Mouse (Mus musculus): ENCODE measurements around the gene Atp8b2. TPM values are rescaled to one million over a fixed set of nuclear protein-coding genes. Genes with fewer than 3 reads are reported as not detected.

Gene Atp8b2
- total RNA-seq, 2 experiments from 2014 or later, result 0.96 to 7.8 TPM

DNA sequence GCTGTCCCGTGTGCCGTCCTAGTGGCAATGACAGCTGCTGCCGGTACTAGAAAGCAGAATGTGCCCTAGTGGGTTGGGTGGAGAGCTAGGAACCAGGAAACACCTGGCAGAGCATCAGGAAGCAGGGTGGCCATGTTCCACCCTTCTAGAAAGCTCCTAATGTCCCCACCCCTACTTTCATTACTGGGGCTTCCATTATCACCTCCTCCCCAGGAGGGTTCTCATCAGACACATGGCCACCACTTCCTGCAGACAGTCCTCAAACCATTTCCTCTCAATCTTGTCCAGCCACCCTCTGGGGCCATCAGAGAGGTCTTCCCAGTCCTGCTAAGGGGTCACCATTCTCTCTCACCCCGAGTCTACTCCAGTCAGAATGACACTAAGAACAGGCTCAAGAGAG lies 1.9 kb downstream of the Atp8b2 start:
- ATAC-seq (replicated peaks; ENCODE audit: low FRiP score, poor library complexity, severe bottlenecking), result no peak

DNA sequence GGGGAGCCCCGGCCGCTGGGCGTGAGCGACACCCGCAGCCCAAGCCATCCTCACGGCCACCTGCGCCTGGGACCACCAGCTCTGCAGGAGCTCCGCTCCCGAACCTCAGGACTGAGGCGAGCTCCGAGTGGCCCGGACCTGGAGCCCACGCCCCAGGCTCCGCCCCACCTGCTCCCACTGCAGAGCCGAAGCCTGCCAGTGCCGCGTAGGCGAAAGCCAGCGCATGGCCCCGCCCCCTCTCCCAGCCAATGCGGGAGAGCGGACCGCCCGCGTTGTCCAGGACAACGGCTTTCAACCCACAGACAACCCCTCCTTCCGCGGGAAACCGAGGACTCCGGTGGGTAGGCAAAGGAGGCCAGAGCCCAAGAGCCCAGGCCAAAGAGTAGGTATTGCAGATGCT lies 2.8 kb downstream of the Atp8b2 start:
- ATAC-seq (replicated peaks; ENCODE audit: low FRiP score, poor library complexity, severe bottlenecking), result no peak

DNA sequence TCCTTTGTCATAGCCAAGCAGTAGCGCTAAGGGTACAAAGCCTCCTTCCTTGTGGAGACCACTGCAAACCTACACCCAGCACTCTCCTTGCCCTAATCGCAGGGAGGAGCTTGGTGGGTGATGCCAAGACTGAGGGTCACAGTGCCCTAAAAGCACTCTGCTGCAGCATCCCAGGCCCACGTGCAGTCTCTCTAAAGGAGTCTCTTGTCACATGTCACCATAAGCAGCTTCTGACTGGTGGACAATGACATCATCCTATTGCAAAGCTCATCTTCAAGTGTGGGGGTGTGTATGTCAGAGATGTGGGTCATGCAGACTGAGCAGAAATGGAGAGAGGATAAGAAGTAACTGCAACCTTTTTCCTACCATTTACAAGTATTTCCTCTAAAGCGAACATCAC lies 3.9 kb downstream of the Atp8b2 start:
- no peak for ATAC-seq (replicated peaks; ENCODE audit: low FRiP score, poor library complexity, severe bottlenecking)

DNA sequence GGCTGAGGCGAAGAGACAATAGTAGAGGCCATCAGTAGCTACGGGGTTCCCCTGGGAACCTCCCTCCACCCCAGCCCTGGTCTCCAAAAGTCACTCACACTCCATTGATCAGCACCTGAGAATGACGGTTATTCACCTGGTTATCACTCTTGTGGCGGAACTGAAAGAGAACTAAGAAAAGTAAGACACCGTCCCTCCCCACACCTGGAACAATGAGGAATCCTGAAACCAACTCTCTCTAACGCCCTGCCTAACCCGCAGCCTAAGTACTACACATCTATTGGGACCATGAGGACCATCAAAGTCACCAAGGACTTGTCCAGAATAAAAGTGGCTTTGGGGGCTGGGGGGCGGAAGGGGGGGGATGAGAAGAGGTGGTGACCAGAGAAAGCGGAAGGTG lies 5.4 kb downstream of the Atp8b2 start:
- ATAC-seq (replicated peaks; ENCODE audit: low FRiP score, poor library complexity, severe bottlenecking), result no peak

DNA sequence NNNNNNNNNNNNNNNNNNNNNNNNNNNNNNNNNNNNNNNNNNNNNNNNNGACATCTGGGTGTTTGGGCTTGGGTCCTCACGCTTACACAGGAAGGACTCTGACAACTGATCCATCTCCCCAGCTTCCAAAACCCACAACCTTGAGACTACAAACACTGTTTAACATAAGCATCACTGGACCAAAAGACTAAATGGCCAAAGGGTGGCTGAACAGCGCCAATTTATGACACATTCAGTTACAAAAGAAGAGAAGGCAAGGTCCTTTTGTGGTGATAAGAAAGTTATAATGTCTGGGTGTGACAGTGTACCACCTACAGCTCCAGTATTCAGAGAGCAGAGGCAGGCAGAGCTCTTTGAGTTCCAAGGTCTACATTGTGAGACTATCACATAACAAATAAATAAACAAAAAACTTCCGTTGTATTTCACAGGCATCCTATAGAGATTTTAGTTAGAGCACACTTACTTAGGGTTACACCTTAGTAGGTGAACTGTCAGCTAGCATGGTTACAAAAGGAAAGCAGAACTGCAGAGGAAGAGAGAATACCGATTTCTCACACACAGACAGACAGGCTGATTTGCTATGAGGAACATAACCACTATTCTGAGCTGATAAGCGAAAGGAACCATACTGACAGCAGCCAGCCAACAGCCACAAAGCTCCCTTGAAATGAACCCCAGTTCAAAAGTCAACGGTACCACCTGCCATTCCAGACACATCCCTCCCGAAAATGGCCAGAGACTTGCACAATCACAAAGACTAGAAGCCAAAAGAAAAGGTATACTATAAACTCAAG lies 6.9 kb downstream of the Atp8b2 start:
- no peak for ATAC-seq (replicated peaks; ENCODE audit: low FRiP score, poor library complexity, severe bottlenecking)

DNA sequence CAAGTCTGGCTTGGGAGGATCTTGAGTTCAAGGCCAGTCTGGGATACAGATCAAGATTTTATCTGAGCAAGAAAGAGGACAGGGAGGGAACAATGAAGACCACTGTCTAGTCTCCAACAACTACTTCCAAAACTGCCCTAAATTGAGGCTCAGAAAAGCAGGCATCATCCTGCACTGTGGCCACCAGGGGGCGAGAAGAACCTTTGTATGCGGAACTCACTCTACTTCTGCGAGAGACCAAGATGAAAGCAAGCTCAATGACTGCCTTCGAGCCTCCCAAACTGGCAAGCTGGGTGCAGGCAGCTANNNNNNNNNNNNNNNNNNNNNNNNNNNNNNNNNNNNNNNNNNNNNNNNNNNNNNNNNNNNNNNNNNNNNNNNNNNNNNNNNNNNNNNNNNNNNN lies 9.9 kb downstream of the Atp8b2 start:
- 0 out of 2 replicates have a peak, but pooled peaks have one; percentile 61 for ATAC-seq (replicated peaks; ENCODE audit: low FRiP score, poor library complexity, severe bottlenecking)

DNA sequence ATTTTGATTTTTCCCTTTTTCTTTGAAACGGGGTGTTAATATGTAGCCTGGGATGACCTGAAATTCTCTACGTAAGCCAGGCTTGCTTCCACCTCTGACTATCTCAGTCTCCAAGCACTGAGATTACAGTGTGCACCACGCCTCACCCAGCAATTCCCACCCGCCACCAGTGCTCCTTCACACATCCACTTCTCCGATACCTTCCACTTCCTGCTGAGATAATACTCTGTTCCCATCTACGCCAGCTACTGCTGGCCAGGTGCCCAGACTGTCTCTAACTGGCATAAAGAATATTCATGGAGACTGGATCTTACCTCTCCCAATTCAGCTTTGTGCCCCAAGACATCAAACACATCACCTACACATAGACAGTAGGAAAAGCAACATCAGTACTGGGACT lies 14.7 kb downstream of the Atp8b2 start:
- ATAC-seq (replicated peaks; ENCODE audit: low FRiP score, poor library complexity, severe bottlenecking), result no peak

DNA sequence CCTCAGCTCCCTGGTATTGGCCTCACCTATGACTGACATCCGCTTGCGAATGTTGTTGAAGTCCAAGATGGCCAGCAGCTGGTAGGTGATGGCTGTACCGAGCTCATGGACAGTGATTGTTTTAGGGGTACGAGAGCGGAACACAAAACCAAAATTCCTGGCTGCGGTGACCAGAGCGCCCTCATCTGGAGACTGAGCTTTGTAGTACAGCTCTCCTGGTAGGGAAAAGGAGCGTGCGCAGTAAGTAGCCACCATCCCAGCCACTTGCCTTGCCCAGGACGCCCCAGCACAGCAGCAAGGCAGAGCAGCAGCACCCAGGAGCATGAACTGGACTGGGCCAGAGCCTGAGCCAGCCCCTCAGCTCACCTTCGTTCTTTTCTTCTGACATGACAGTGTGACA lies 15.3 kb downstream of the Atp8b2 start:
- no peak for ATAC-seq (replicated peaks; ENCODE audit: low FRiP score, poor library complexity, severe bottlenecking)

DNA sequence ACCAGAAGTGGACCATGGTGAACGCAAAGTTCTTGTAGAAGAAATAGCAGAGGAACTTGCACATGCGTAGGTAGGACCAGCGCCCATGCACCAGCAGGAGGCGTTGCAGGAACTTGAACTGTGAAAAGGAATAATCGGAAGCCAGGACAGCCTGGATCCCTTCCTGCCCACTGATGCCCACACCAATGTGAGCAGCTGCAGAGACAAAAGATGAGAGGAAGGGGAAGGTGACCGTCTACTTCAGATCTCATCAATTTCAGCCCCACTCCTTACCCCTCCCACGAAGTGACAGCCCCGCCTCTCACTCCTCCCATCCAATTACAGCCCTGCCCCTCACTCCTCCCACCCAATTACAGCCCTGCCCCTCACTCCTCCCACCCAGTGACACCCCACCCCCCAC lies 18.3 kb downstream of the Atp8b2 start:
- no peak for ATAC-seq (replicated peaks; ENCODE audit: low FRiP score, poor library complexity, severe bottlenecking)

DNA sequence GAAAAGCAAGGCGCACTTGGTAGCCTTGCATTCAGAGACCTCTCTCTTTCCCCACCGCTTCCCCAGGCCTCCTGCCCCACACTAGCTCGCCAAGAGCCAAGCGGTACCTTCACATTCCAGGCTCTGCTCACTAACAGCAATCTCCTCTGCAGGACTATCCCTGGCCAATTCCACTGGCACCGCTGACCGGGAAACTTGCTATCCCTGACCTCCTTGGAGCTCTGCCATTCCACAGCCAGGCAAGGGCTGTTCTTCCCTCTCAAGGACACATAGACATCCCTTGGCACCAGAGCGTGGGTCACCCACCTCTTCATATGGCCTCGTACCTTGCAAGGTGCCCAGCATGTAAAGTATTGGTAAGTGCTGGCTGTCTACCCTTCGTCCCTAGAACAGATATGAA lies 20.4 kb downstream of the Atp8b2 start:
- no peak for ATAC-seq (replicated peaks; ENCODE audit: low FRiP score, poor library complexity, severe bottlenecking)

DNA sequence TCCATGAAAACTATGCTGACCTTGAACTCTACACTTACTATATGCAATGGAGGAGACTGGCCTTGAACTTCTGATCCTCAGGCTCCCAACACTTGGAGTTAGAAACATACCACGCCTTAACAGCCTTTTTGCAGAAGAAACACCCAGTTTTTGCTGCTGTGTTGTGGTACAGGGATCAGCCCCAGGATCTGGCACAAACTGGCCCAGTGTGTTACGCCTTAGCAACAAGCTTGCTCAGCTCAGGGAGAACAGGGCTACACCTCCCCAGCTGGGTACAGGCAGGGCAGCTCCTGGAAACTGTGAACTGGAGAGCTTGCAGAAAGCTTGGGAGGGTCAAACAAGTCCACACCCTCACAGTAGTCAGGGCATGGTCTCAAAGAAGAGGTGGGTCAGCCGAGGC lies 26.8 kb downstream of the Atp8b2 start:
- ATAC-seq (replicated peaks; ENCODE audit: low FRiP score, poor library complexity, severe bottlenecking), result no peak

DNA sequence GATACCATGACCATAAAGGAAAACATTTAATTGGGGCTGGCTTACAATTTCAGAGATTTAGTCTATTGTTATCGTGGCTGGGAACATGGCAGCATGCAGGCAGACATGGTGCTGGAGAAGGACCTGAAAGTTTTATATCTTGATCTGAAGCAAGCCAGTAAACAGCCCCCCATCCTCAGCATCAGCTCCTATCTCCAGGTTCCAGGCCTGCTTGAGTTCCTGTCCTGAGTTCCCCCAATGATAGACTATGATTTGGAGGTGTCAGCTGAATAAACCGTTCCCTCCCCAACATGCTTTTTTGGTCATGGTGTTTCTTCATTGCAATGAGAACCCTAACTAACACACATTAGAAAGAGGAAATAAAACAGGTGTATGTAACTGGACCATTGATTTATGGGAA lies 30.4 kb downstream of the Atp8b2 start:
- no peak for ATAC-seq (replicated peaks; ENCODE audit: low FRiP score, poor library complexity, severe bottlenecking)

DNA sequence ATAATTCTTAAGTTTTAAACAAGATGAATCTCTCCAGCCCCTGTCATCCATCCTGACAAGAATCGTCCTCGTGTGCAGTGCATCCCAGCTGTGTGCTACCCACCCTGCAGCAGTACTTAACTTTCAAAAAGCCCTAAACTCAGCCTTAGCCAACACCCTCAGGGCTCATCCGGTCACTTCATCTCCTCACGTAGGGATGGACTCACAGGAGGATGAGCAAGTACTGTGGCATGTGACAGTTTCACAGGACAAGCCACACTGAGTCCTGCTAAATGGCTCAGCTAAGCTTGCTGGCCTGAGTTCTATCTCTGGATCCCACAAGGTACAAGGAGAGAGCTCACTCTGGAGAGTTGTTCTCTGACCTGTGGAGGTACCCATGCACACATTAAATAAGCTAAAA lies 34.4 kb downstream of the Atp8b2 start:
- ATAC-seq (replicated peaks; ENCODE audit: low FRiP score, poor library complexity, severe bottlenecking), result no peak

DNA sequence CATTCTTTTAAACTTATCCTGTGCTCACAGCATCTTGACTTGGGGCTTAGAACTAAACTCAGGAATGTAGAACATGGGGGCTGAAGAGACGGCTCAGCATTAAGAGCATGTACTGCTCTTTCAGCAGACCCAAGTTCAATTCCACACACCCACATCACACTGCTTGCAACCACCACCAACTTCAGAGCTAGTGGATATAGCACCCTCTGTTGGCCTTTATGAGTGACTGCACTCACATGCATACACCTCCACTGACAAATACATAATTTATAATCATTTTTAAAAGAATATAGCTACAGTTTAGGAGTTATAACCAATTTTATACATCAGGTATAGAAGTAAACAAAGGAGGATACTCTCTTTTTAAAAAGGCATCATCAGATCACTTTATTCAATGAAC lies 36.9 kb downstream of the Atp8b2 start:
- no peak for ATAC-seq (replicated peaks; ENCODE audit: low FRiP score, poor library complexity, severe bottlenecking)

DNA sequence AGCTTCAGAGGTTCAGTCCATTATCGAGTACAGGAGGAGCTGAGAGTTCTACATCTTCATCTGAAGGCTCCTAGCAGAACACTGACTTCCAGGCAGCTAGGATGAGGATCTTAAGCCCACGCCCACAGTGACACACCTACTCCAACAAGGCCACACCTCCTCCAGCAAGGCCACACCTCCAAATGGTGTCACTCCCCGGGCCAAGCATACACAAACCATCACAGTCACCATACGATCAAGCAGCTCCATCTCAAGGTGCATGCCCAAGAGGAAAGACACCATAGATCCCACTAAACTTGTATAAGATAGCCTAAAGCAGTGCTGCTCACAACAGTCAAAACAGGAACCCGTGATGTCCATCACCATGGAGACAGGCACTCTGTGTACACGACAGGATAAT lies 42.6 kb downstream of the Atp8b2 start:
- ATAC-seq (replicated peaks; ENCODE audit: low FRiP score, poor library complexity, severe bottlenecking), result no peak

DNA sequence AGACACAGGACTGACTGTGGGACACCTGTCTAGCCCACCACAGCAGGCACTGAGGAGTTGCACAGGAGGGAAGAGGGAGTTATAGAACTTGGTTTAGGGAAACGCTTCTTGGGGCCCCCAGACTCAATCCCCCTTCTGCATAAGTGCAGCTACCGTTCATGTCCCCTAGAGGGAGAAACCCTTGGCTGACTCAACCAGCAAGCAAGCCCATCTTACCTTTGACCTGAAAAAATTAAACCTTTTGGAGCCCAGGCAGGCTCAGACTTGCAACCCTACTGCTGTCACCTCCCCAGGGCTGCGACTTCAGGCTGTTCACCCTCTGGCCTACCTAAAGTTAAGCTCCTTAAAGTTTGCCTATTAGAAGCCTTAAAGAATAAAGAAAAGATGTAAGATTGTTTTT lies 45.9 kb downstream of the Atp8b2 start:
- no peak for ATAC-seq (replicated peaks; ENCODE audit: low FRiP score, poor library complexity, severe bottlenecking)

DNA sequence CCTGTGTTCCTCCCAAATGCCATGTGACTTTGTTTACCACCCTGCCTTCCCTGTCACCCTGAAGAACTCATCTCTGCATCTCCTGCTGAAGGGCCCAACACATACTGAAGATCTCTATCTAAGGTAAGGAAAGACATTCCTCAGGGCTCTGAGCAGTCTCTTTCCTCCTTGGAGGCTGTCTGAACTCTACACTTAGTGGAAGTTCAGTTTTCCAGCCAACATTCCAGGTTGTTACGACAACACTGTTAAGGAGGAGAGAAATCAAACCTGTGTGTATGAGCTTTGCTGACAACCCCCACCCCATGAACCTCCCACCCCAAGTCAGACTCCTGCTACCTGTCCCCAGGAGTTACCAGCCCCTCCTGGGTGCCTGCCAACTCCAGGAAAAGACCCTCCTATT lies 46.7 kb downstream of the Atp8b2 start:
- ATAC-seq (replicated peaks; ENCODE audit: low FRiP score, poor library complexity, severe bottlenecking), result no peak

DNA sequence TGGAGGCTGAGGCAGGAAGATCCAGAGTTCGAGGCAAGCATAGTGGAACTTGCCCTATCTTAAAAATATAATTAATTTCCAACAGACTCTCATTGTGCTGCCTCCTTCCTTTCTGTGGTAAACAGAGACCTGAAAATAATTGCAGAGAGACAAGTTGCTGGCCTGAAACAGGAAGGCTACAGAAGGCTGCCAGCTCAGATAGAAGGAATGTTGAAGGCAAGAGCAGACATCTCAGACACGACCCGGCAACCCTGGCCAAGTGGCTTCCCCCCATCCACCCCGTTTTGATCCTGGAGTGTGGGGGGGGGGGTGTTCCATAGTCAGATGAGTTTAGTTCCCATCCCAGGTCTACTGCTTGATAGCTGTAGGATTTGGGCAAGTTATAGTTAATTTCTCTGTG lies 48.6 kb downstream of the Atp8b2 start:
- ATAC-seq (replicated peaks; ENCODE audit: low FRiP score, poor library complexity, severe bottlenecking), result no peak

DNA sequence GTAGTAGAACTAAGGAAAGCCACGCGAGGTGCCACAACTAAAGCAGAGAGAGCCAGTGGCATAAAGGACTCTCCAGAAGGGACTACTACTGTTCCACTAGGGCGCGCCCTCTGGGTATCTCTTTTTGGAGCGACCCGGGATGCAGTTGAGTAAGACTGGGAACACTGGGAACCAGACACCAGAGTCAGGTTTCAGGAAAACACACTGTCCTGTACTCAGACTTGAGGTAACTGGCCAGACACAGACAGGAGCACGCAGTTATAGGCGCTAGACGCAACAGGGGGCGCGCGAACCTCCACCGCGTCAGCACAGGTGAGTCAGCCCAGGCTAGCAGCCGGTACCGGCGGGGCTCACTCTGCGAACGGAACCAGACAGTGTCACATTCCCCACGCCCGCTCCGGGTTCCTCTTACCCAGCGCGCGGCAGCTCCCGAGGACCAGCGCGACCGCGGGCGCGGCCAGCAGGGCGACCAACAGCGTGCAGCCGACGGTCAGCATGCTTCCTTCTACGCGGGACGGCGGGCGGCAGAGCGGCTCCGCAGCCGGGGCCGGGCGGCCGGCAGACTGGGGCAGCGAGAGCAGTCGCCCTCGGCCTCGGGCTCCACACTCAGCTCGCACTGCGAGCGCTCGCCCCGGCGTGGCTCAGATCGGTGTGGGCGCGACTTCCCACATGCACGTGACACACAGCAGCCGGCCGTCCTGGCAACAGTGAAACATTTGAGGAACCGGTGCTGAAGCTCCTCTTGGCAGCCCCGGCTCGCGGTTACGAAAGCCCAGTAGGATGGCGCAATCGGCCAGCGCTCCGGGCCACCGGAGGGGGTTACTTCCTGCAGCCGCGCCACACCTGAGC lies 50.5 kb downstream of the Atp8b2 start, which contains the start of gene Il6ra:
Gene Il6ra, minus strand, starts transcription at position 654 of the 849 bp plus-strand sequence.
- ATAC-seq (replicated peaks; ENCODE audit: low FRiP score, poor library complexity, severe bottlenecking), result no peak

DNA sequence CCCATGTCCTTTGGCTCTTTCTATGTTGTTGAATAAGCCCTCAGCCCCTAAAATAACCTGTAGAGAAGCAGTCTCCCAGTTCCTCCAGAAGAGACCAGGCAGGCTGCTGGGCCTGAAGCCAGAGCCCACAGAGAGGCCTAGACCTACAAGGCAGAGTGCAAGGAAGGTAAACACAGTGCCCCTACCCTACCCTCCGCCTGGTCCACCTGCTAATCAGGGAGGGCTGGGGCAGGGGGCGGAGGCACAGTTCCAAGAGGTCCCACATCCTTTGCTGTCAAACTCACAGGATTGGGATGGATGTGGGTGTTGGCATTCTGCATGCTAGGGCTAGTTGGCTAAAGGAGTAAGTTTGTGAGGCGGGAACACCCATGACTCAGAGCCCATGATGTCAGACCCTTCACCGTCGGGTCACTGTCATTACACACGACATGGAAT lies 51.2 kb downstream of the Atp8b2 start:
- no peak for ATAC-seq (replicated peaks; ENCODE audit: low FRiP score, poor library complexity, severe bottlenecking)

DNA sequence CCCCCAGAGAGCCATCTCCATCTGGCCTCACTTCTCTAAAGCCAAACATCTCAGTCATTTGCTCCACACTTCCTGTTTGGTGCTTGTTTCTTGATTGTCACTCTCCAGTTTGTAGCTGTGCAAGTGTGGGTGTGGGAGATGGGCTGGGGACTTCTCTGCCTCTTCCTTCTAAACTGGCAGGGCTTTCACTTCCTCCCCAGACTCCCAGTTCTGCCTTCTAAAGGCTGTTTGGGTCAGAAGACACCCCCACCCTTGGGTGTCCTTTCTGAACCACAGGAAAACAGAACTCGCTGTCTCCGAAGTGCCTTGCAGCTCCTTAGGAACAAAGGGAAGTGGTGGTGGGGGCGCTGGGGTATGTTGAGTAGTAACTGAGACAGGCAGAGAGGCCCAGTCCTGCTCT lies 52.1 kb downstream of the Atp8b2 start:
- no peak for ATAC-seq (replicated peaks; ENCODE audit: low FRiP score, poor library complexity, severe bottlenecking)

Measured in erythroblast, adult 5-6 weeks (primary cell).